Mouse (Mus musculus): ENCODE measurements around the gene Lilra6. TPM values are rescaled to one million over a fixed set of nuclear protein-coding genes. Genes with fewer than 3 reads are reported as not detected.
"Not testable (repeated sequence)": the region's sequence is repeated elsewhere in the genome, so short reads cannot be mapped to it uniquely, and the experiment has no call there.

Gene Lilra6
- polyA plus RNA-seq (2015; fragmentation: Nextera tagmentation; extraction: Ambion mirVana) = not detected in 2 replicates

GRCm38 (mm10) chr7:3915387-3915786 lies at the start of gene Lilra6:
TSS of gene Lilra6 (minus strand) at chr7:3915503.
- H3K9me3 ChIP-seq; H3K4me2 ChIP-seq (replicated peaks); H3K36me3 ChIP-seq; H3K4me3 ChIP-seq (replicated peaks); H3K27me3 ChIP-seq; H3K27ac ChIP-seq; H3K4me1 ChIP-seq (replicated peaks); H3K9ac ChIP-seq (replicated peaks); ATAC-seq: not testable (repeated sequence)
- 70% methylated on average over 2 of the region's 2 CpGs for WGBS

GRCm38 (mm10) chr7:3962017-3962416 lies 46.7 kb upstream of the Lilra6 start:
- Histone ChIP-seq H3K4me3 (replicated peaks) (no peak overlapping the region), H3K9ac (replicated peaks) (no peak overlapping the region), H3K4me1 (replicated peaks) (no peaks in the 10 kb centered on the region), H3K27me3 (no peaks in the 10 kb centered on the region), H3K27ac (no peak overlapping the region), H3K4me2 (replicated peaks) (no peak overlapping the region), H3K36me3 (no peaks in the 10 kb centered on the region), H3K9me3 (no peaks in the 10 kb centered on the region)
- no peak for ATAC-seq
- WGBS = 81% methylated on average over 2 of the region's 2 CpGs

GRCm38 (mm10) chr7:3957387-3957786 lies 42.1 kb upstream of the Lilra6 start:
- Histone ChIP-seq H3K4me1 (replicated peaks) (no peaks in the 10 kb centered on the region), H3K4me3 (replicated peaks) (no peak overlapping the region), H3K36me3 (no peaks in the 10 kb centered on the region), H3K27ac (no peak overlapping the region), H3K4me2 (replicated peaks) (no peak overlapping the region), H3K9ac (replicated peaks) (no peak overlapping the region), H3K27me3 (no peaks in the 10 kb centered on the region), H3K9me3 (0 out of 2 replicates have a peak, but pooled peaks cover 5% of the 10 kb centered on the region)
- 83% methylated on average over 3 of the region's 3 CpGs for WGBS
- ATAC-seq = no peak

DNA sequence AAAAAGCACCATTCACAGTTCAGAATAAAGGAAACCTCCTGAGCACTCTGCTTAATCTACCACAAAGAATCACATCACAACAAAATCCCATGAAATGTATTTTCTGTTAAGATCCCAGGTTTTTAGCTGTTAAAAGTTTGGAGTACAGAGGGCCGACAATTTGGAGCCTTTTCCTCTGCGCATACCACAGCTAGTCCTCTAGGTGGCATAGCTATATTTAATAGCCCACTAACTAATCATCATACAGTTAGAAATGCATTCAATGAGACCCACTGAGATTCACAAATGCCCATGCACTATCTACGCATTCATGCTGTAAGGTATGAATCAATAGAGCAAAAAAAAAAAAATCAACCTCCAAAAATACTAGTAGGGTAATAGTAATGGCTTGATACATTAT lies 33.9 kb upstream of the Lilra6 start:
- no peak overlapping the region for H3K27ac ChIP-seq
- H3K36me3 ChIP-seq = no peaks in the 10 kb centered on the region
- H3K4me1 ChIP-seq (replicated peaks) = no peaks in the 10 kb centered on the region
- no peak overlapping the region for H3K4me2 ChIP-seq (replicated peaks)
- no peaks in the 10 kb centered on the region for H3K9me3 ChIP-seq
- no peak overlapping the region for H3K9ac ChIP-seq (replicated peaks)
- 75% methylated on average over 3 of the region's 3 CpGs for WGBS
- no peak overlapping the region for H3K4me3 ChIP-seq (replicated peaks)
- H3K27me3 ChIP-seq = no peaks in the 10 kb centered on the region
- no peak for ATAC-seq

- Histone ChIP-seq H3K27me3 (no peaks in the 10 kb centered on the region), H3K4me3 (replicated peaks) (no peak overlapping the region), H3K4me1 (replicated peaks) (no peaks in the 10 kb centered on the region), H3K27ac (no peak overlapping the region), H3K9me3 (no peaks in the 10 kb centered on the region), H3K9ac (replicated peaks) (no peak overlapping the region), H3K36me3 (no peaks in the 10 kb centered on the region), H3K4me2 (replicated peaks) (no peak overlapping the region)
- 79% methylated on average over 4 of the region's 4 CpGs for WGBS
- ATAC-seq = no peak
These were observed 32.9 kb upstream of the Lilra6 start for GRCm38 (mm10) chr7:3948223-3948622.

DNA sequence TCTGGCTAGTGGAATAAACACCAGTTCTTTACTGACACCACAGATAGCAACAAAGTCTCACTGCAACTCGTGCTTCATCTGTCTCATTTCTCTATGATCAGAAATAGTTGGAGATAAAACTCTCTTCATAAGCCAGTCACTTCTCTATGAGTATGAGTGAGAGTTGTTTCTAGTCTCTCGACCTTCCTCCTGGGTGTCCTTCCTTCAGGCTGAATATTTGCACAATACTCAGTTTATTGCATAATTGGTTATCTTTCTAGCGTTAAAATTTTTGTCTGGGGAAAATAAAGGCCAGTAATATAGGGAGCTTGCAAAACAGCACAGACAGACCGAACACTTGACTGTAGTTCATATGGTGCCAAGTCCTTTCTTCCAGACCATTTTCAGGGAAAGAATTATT lies 30.8 kb upstream of the Lilra6 start:
- Histone ChIP-seq H3K9ac (replicated peaks) (no peak overlapping the region), H3K36me3 (no peaks in the 10 kb centered on the region), H3K27me3 (no peaks in the 10 kb centered on the region), H3K4me2 (replicated peaks) (no peak overlapping the region), H3K4me3 (replicated peaks) (no peak overlapping the region), H3K27ac (no peak overlapping the region), H3K9me3 (no peaks in the 10 kb centered on the region), H3K4me1 (replicated peaks) (no peaks in the 10 kb centered on the region)
- no peak for ATAC-seq
- WGBS = 73% methylated on average over 4 of the region's 4 CpGs

DNA sequence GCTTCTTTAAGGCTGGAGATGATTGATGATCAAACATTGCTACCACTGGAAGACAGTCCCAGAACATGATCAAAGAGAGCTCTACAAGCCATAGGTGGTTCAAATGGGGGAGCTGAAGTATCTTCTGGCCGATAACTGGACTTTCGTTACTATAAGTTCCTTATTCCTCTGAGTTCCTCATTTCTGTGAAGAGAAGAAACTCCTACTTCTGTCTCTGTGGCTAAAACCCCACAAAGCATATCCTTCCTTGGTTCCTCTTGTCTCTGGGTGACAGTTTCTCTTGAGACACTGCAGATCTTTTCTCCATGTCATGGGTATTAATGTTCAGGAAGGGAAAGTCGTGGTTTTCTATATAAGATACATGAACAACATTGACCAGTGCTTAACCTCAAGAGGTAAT lies 25.6 kb upstream of the Lilra6 start:
- Histone ChIP-seq H3K4me2 (replicated peaks) (no peak overlapping the region), H3K27me3 (no peaks in the 10 kb centered on the region), H3K27ac (no peak overlapping the region), H3K36me3 (no peaks in the 10 kb centered on the region), H3K9ac (replicated peaks) (no peak overlapping the region), H3K9me3 (no peaks in the 10 kb centered on the region), H3K4me1 (replicated peaks) (no peaks in the 10 kb centered on the region), H3K4me3 (replicated peaks) (no peak overlapping the region)
- WGBS = 75% methylated on average over 3 of the region's 3 CpGs
- no peak for ATAC-seq

GRCm38 (mm10) chr7:3939866-3940525 lies 24.7 kb upstream of the Lilra6 start:
- H3K27me3 ChIP-seq = no peaks in the 10 kb centered on the region

GRCm38 (mm10) chr7:3935473-3935872 lies 20.2 kb upstream of the Lilra6 start:
- not testable (repeated sequence) for H3K4me2 ChIP-seq (replicated peaks); H3K36me3 ChIP-seq; H3K9ac ChIP-seq (replicated peaks); H3K27ac ChIP-seq; H3K4me1 ChIP-seq (replicated peaks); H3K27me3 ChIP-seq; ATAC-seq; H3K9me3 ChIP-seq; H3K4me3 ChIP-seq (replicated peaks)

More at GRCm38 (mm10) chr7:3939866-3940525, 24.7 kb upstream of the Lilra6 start:
- H3K9ac ChIP-seq (replicated peaks) = no peak overlapping the region
- ATAC-seq = no peak
- 67% methylated on average over 1 of the region's 1 CpGs for WGBS
- H3K4me1 ChIP-seq (replicated peaks) = no peaks in the 10 kb centered on the region
- no peaks in the 10 kb centered on the region for H3K36me3 ChIP-seq
- no peak overlapping the region for H3K4me2 ChIP-seq (replicated peaks)
- H3K4me3 ChIP-seq (replicated peaks) = no peak overlapping the region
- no peaks in the 10 kb centered on the region for H3K9me3 ChIP-seq
- no peak overlapping the region for H3K27ac ChIP-seq

DNA sequence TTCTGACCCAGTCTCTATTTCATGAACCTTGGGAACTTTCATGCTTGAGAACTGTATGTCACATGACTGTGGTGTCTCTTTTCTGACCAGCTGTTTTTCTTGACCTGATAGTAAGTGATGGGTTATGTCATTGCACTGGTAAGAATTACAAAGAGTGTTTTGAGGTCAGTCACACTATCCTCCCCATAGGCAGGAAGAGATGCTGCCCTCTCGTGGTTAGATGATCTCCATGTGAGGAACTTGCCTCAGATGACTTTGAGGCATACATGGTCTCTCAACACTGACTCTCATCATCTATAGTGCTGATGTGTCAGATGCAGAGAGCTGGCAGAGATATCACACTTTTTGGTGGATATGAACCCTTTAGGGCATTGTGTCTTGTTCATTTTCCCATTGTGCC lies 11.6 kb downstream of the Lilra6 start:
- Histone ChIP-seq H3K4me1 (replicated peaks) (no peaks in the 10 kb centered on the region), H3K27me3 (no peaks in the 10 kb centered on the region), H3K4me3 (replicated peaks) (no peak overlapping the region), H3K9me3 (peaks cover 5% of the 10 kb centered on the region; the same call in 1 of the 2 replicates), H3K9ac (replicated peaks) (no peak overlapping the region), H3K4me2 (replicated peaks) (no peak overlapping the region), H3K27ac (no peak overlapping the region), H3K36me3 (no peaks in the 10 kb centered on the region)
- no peak for ATAC-seq
- WGBS = 23% methylated on average over 1 of the region's 1 CpGs

DNA sequence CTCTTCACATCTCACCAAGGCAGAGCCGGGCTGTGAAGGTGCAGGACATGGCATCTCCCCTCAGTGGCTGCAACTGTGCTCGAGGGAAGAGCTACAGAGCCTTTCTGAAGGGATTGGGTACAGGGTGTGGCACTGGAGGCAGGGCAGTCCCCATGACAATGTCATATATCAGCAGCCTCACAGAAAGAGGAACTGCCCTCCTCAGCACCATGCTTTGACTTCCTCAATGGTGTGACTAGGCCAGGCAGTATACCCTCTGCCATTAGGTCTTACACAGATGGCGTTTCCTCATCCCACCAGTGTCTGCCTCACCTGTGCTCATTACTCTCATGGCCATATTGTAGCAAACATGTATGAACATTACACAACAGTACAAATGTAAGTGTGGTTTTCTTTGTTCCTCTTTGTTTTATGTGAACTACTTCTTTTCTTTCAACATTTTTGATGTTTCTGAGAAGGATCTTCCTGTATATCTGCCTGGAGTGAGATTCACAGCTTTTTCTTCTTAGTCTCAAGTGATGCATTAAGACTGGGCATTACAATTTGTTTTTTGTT lies 17.2 kb downstream of the Lilra6 start, which contains the start of gene Gm14548:
TSS of gene Gm14548 (minus strand) at position 85 of the 555 bp plus-strand sequence.
- not testable (repeated sequence) for H3K27me3 ChIP-seq; H3K9ac ChIP-seq (replicated peaks); H3K27ac ChIP-seq; H3K4me3 ChIP-seq (replicated peaks); H3K9me3 ChIP-seq; H3K36me3 ChIP-seq; H3K4me1 ChIP-seq (replicated peaks); H3K4me2 ChIP-seq (replicated peaks); ATAC-seq
- 66% methylated on average over 3 of the region's 3 CpGs for WGBS

GRCm38 (mm10) chr7:3875032-3875431 lies 40.3 kb downstream of the Lilra6 start:
- not testable (repeated sequence) for H3K4me2 ChIP-seq (replicated peaks); H3K4me1 ChIP-seq (replicated peaks); H3K9ac ChIP-seq (replicated peaks); H3K4me3 ChIP-seq (replicated peaks); H3K27ac ChIP-seq; H3K27me3 ChIP-seq; ATAC-seq; H3K9me3 ChIP-seq; H3K36me3 ChIP-seq
- WGBS = no CpG with 5 or more reads among the region's 1 CpGs

Measured in midbrain, embryonic 13.5 days (tissue).